Mouse (Mus musculus): ENCODE measurements around the gene Pla2g15. TPM values are rescaled to one million over a fixed set of nuclear protein-coding genes. Genes with fewer than 3 reads are reported as not detected.
A peak's percentile ranks its signal among the peaks of the same experiment; 100 is the strongest.

Pla2g15 gene
- polyA plus RNA-seq, 1 experiment from 2014 or later = 13.7 TPM

- peak overlapping the region; percentile 67 for H3K4me3 ChIP-seq (replicated peaks; ENCODE audit: low read length)
- 12% methylated on average over 7 of the region's 7 CpGs for WGBS
- peak overlapping the region; percentile 82 for H3K9ac ChIP-seq (ENCODE audit: low read length)
- peak overlapping the region; percentile 64 for H3K4me2 ChIP-seq (ENCODE audit: low read depth, low read length)
- peaks cover 17% of the 10 kb centered on the region for H3K4me1 ChIP-seq (ENCODE audit: control insufficient read depth, insufficient read depth, low read length)
- no peaks in the 10 kb centered on the region for H3K9me3 ChIP-seq (replicated peaks; ENCODE audit: control insufficient read depth, low read length)
- H3K36me3 ChIP-seq (ENCODE audit: control insufficient read depth, insufficient read depth, low read length) = no peaks in the 10 kb centered on the region
- H3K27ac ChIP-seq (ENCODE audit: low read length) = peak overlapping the region; percentile 96
- no peak for ATAC-seq (ENCODE audit: insufficient read depth, low FRiP score)
- peaks cover 20% of the 10 kb centered on the region for H3K27me3 ChIP-seq (ENCODE audit: control insufficient read depth, insufficient read depth, low read length)
Observed at GRCm38 (mm10) chr8:106138616-106139015, 11.6 kb upstream of the Pla2g15 start.

- H3K9ac ChIP-seq (ENCODE audit: low read length) = no peak overlapping the region
- WGBS = 67% methylated on average over 5 of the region's 5 CpGs
- H3K4me2 ChIP-seq (ENCODE audit: low read depth, low read length) = no peak overlapping the region
- H3K36me3 ChIP-seq (ENCODE audit: control insufficient read depth, insufficient read depth, low read length) = no peaks in the 10 kb centered on the region
- peaks cover 11% of the 10 kb centered on the region for H3K4me1 ChIP-seq (ENCODE audit: control insufficient read depth, insufficient read depth, low read length)
- no peak for ATAC-seq (ENCODE audit: insufficient read depth, low FRiP score)
- no peak overlapping the region for H3K4me3 ChIP-seq (replicated peaks; ENCODE audit: low read length)
- no peaks in the 10 kb centered on the region for H3K9me3 ChIP-seq (replicated peaks; ENCODE audit: control insufficient read depth, low read length)
- H3K27me3 ChIP-seq (ENCODE audit: control insufficient read depth, insufficient read depth, low read length) = peaks cover 12% of the 10 kb centered on the region
- no peak overlapping the region for H3K27ac ChIP-seq (ENCODE audit: low read length)
Observed at GRCm38 (mm10) chr8:106140191-106140590, 10.0 kb upstream of the Pla2g15 start.

GRCm38 (mm10) chr8:106140769-106141168 lies 9.4 kb upstream of the Pla2g15 start:
- Histone ChIP-seq H3K27ac (ENCODE audit: low read length) (no peak overlapping the region), H3K9ac (ENCODE audit: low read length) (no peak overlapping the region), H3K36me3 (ENCODE audit: control insufficient read depth, insufficient read depth, low read length) (no peaks in the 10 kb centered on the region), H3K4me2 (ENCODE audit: low read depth, low read length) (no peak overlapping the region), H3K27me3 (ENCODE audit: control insufficient read depth, insufficient read depth, low read length) (peaks cover 9% of the 10 kb centered on the region), H3K9me3 (replicated peaks; ENCODE audit: control insufficient read depth, low read length) (no peaks in the 10 kb centered on the region), H3K4me1 (ENCODE audit: control insufficient read depth, insufficient read depth, low read length) (peaks cover 10% of the 10 kb centered on the region), H3K4me3 (replicated peaks; ENCODE audit: low read length) (no peak overlapping the region)
- 12% methylated on average over 13 of the region's 13 CpGs for WGBS
- no peak for ATAC-seq (ENCODE audit: insufficient read depth, low FRiP score)

- Histone ChIP-seq H3K27me3 (ENCODE audit: control insufficient read depth, insufficient read depth, low read length) (no peaks in the 10 kb centered on the region), H3K9me3 (replicated peaks; ENCODE audit: control insufficient read depth, low read length) (no peaks in the 10 kb centered on the region), H3K4me3 (replicated peaks; ENCODE audit: low read length) (no peak overlapping the region), H3K4me2 (ENCODE audit: low read depth, low read length) (no peak overlapping the region), H3K36me3 (ENCODE audit: control insufficient read depth, insufficient read depth, low read length) (no peaks in the 10 kb centered on the region), H3K27ac (ENCODE audit: low read length) (no peak overlapping the region), H3K9ac (ENCODE audit: low read length) (no peak overlapping the region), H3K4me1 (ENCODE audit: control insufficient read depth, insufficient read depth, low read length) (no peaks in the 10 kb centered on the region)
- WGBS = 77% methylated on average over 2 of the region's 2 CpGs
- no peak for ATAC-seq (ENCODE audit: insufficient read depth, low FRiP score)
Observed at GRCm38 (mm10) chr8:106145331-106145730, 4.9 kb upstream of the Pla2g15 start.

GRCm38 (mm10) chr8:106146014-106146413 lies 4.2 kb upstream of the Pla2g15 start:
- WGBS = 87% methylated on average over 4 of the region's 4 CpGs
- Histone ChIP-seq H3K9me3 (replicated peaks; ENCODE audit: control insufficient read depth, low read length) (no peaks in the 10 kb centered on the region), H3K27me3 (ENCODE audit: control insufficient read depth, insufficient read depth, low read length) (no peaks in the 10 kb centered on the region), H3K9ac (ENCODE audit: low read length) (no peak overlapping the region), H3K36me3 (ENCODE audit: control insufficient read depth, insufficient read depth, low read length) (no peaks in the 10 kb centered on the region), H3K4me2 (ENCODE audit: low read depth, low read length) (no peak overlapping the region), H3K4me3 (replicated peaks; ENCODE audit: low read length) (no peak overlapping the region), H3K4me1 (ENCODE audit: control insufficient read depth, insufficient read depth, low read length) (peaks cover 6% of the 10 kb centered on the region), H3K27ac (ENCODE audit: low read length) (no peak overlapping the region)
- ATAC-seq (ENCODE audit: insufficient read depth, low FRiP score) = no peak

- Histone ChIP-seq H3K9ac (ENCODE audit: low read length) (no peak overlapping the region), H3K4me2 (ENCODE audit: low read depth, low read length) (no peak overlapping the region), H3K4me1 (ENCODE audit: control insufficient read depth, insufficient read depth, low read length) (peaks cover 8% of the 10 kb centered on the region), H3K27ac (ENCODE audit: low read length) (no peak overlapping the region), H3K36me3 (ENCODE audit: control insufficient read depth, insufficient read depth, low read length) (no peaks in the 10 kb centered on the region), H3K27me3 (ENCODE audit: control insufficient read depth, insufficient read depth, low read length) (no peaks in the 10 kb centered on the region), H3K9me3 (replicated peaks; ENCODE audit: control insufficient read depth, low read length) (no peaks in the 10 kb centered on the region), H3K4me3 (replicated peaks; ENCODE audit: low read length) (no peak overlapping the region)
- no peak for ATAC-seq (ENCODE audit: insufficient read depth, low FRiP score)
- 76% methylated on average over 6 of the region's 6 CpGs for WGBS
Observed at GRCm38 (mm10) chr8:106147868-106148565, 2.2 kb upstream of the Pla2g15 start.

GRCm38 (mm10) chr8:106149025-106149424 lies 1.2 kb upstream of the Pla2g15 start:
- Histone ChIP-seq H3K36me3 (ENCODE audit: control insufficient read depth, insufficient read depth, low read length) (no peaks in the 10 kb centered on the region), H3K9ac (ENCODE audit: low read length) (no peak overlapping the region), H3K4me3 (replicated peaks; ENCODE audit: low read length) (no peak overlapping the region), H3K9me3 (replicated peaks; ENCODE audit: control insufficient read depth, low read length) (no peaks in the 10 kb centered on the region), H3K27ac (ENCODE audit: low read length) (no peak overlapping the region), H3K4me2 (ENCODE audit: low read depth, low read length) (no peak overlapping the region), H3K4me1 (ENCODE audit: control insufficient read depth, insufficient read depth, low read length) (peaks cover 8% of the 10 kb centered on the region), H3K27me3 (ENCODE audit: control insufficient read depth, insufficient read depth, low read length) (no peaks in the 10 kb centered on the region)
- 86% methylated on average over 6 of the region's 6 CpGs for WGBS
- ATAC-seq (ENCODE audit: insufficient read depth, low FRiP score) = no peak

- Histone ChIP-seq H3K27ac (ENCODE audit: low read length) (no peak overlapping the region), H3K4me3 (replicated peaks; ENCODE audit: low read length) (peak overlapping the region; percentile 67), H3K27me3 (ENCODE audit: control insufficient read depth, insufficient read depth, low read length) (no peaks in the 10 kb centered on the region), H3K9me3 (replicated peaks; ENCODE audit: control insufficient read depth, low read length) (no peaks in the 10 kb centered on the region), H3K9ac (ENCODE audit: low read length) (peak overlapping the region; percentile 76), H3K4me2 (ENCODE audit: low read depth, low read length) (peak overlapping the region; percentile 69), H3K4me1 (ENCODE audit: control insufficient read depth, insufficient read depth, low read length) (peaks cover 8% of the 10 kb centered on the region), H3K36me3 (ENCODE audit: control insufficient read depth, insufficient read depth, low read length) (no peaks in the 10 kb centered on the region)
- no peak; the same call in 1 of the 2 replicates for ATAC-seq (ENCODE audit: insufficient read depth, low FRiP score)
- WGBS = 16% methylated on average over 8 of the region's 8 CpGs
Observed at GRCm38 (mm10) chr8:106150653-106151000, 428 bp downstream of the Pla2g15 start.

- Histone ChIP-seq H3K4me3 (replicated peaks; ENCODE audit: low read length) (peak overlapping the region; percentile 67), H3K36me3 (ENCODE audit: control insufficient read depth, insufficient read depth, low read length) (no peaks in the 10 kb centered on the region; the same call in 1 of the 2 replicates), H3K9ac (ENCODE audit: low read length) (peak overlapping the region; percentile 76), H3K9me3 (replicated peaks; ENCODE audit: control insufficient read depth, low read length) (no peaks in the 10 kb centered on the region), H3K27ac (ENCODE audit: low read length) (no peak overlapping the region), H3K4me2 (ENCODE audit: low read depth, low read length) (peak overlapping the region; percentile 69), H3K4me1 (ENCODE audit: control insufficient read depth, insufficient read depth, low read length) (peaks cover 8% of the 10 kb centered on the region), H3K27me3 (ENCODE audit: control insufficient read depth, insufficient read depth, low read length) (no peaks in the 10 kb centered on the region)
- WGBS = 68% methylated on average over 9 of the region's 9 CpGs
- ATAC-seq (ENCODE audit: insufficient read depth, low FRiP score) = no peak
Observed at GRCm38 (mm10) chr8:106151041-106151440, 842 bp downstream of the Pla2g15 start.
